Mouse (Mus musculus): Measurements from ENCODE around the gene Egflam. TPM values are rescaled to one million over a fixed set of nuclear protein-coding genes. Genes with fewer than 3 reads are reported as not detected.

Gene Egflam
- total RNA-seq, 2 experiments from 2014 or later: 15.4 to 16.6 TPM

GRCm38 (mm10) chr15:7224151-7224775 lies 173.9 kb downstream of the Egflam start:
- peak; percentile 38 to 39 for DNase-seq
- intact Hi-C loops (cut with DNase I): no loop called here

- intact Hi-C loops (cut with DNase I): loop anchor here (2.0 kb wide), 1 partner anchor 32 kb away; no protein-coding TSS in a partner anchor
- peak; percentile 59 to 65 for DNase-seq
Observed at GRCm38 (mm10) chr15:7222809-7223208, 175.4 kb downstream of the Egflam start.

GRCm38 (mm10) chr15:7217273-7217598 lies 181.0 kb downstream of the Egflam start:
- intact Hi-C loops (cut with DNase I): no loop called here
- no peak for DNase-seq

GRCm38 (mm10) chr15:7216581-7217272 lies 181.5 kb downstream of the Egflam start:
- intact Hi-C loops (cut with DNase I): no loop called here

GRCm38 (mm10) chr15:7215845-7216244 lies 182.3 kb downstream of the Egflam start:
- no peak for DNase-seq
- intact Hi-C loops (cut with DNase I): no loop called here

More at GRCm38 (mm10) chr15:7216581-7217272, 181.5 kb downstream of the Egflam start:
- no peak for DNase-seq

- intact Hi-C loops (cut with DNase I): no loop called here
- DNase-seq: peak; percentile 65 to 74
Observed at GRCm38 (mm10) chr15:7213683-7214082, 184.5 kb downstream of the Egflam start.

GRCm38 (mm10) chr15:7208180-7208579 lies 190.0 kb downstream of the Egflam start:
- no peak for DNase-seq
- intact Hi-C loops (cut with DNase I): no loop called here

- intact Hi-C loops (cut with DNase I): no loop called here
- DNase-seq: no peak
Observed at GRCm38 (mm10) chr15:7207292-7207691, 190.9 kb downstream of the Egflam start.

GRCm38 (mm10) chr15:7206110-7206509 lies 192.1 kb downstream of the Egflam start:
- intact Hi-C loops (cut with DNase I): no loop called here
- no peak for DNase-seq

- intact Hi-C loops (cut with DNase I): no loop called here
- DNase-seq: no peak
Observed at GRCm38 (mm10) chr15:7204917-7205316, 193.3 kb downstream of the Egflam start.

GRCm38 (mm10) chr15:7203606-7204330 lies 194.4 kb downstream of the Egflam start:
- intact Hi-C loops (cut with DNase I): no loop called here
- DNase-seq: peak; percentile 76 to 81

GRCm38 (mm10) chr15:7202981-7203380 lies 195.2 kb downstream of the Egflam start:
- DNase-seq: no peak
- intact Hi-C loops (cut with DNase I): no loop called here

- peak; percentile 44 to 51 for DNase-seq
- intact Hi-C loops (cut with DNase I): no loop called here
Observed at GRCm38 (mm10) chr15:7201421-7202380, 196.5 kb downstream of the Egflam start.

GRCm38 (mm10) chr15:7200286-7200685 lies 197.9 kb downstream of the Egflam start:
- no peak for DNase-seq
- intact Hi-C loops (cut with DNase I): no loop called here

- intact Hi-C loops (cut with DNase I): no loop called here
- no peak for DNase-seq
Observed at GRCm38 (mm10) chr15:7198816-7199215, 199.4 kb downstream of the Egflam start.

GRCm38 (mm10) chr15:7197652-7198445 lies 200.3 kb downstream of the Egflam start:
- no peak for DNase-seq
- intact Hi-C loops (cut with DNase I): no loop called here

- intact Hi-C loops (cut with DNase I): no loop called here
- DNase-seq: no peak
Observed at GRCm38 (mm10) chr15:7194748-7195221, 203.4 kb downstream of the Egflam start.

- intact Hi-C loops (cut with DNase I): no loop called here
- DNase-seq: no peak
Observed at GRCm38 (mm10) chr15:7194147-7194720, 204.0 kb downstream of the Egflam start.

GRCm38 (mm10) chr15:7192582-7192981 lies 205.6 kb downstream of the Egflam start:
- intact Hi-C loops (cut with DNase I): no loop called here
- no peak for DNase-seq

Measured in heart, postnatal 10 days (tissue).